Mouse (Mus musculus): ENCODE data around the gene Snrnp70. TPM values are rescaled to one million over a fixed set of nuclear protein-coding genes. Genes with fewer than 3 reads are reported as not detected.

The Snrnp70 gene
- total RNA-seq, 2 experiments from 2014 or later = 87.9 to 90.7 TPM

GRCm38 (mm10) chr7:45370475-45371311, 24.8 kb downstream of the Snrnp70 start, which contains the start of gene Lin7b:
Lin7b (minus strand) TSS chr7:45370583.
- TF ChIP-seq CTCF (IDR thresholded peaks at IDR 0.05) = peak; percentile 31
- intact Hi-C loops (cut with DNase I) = no loop called here
- H3K27ac ChIP-seq = no peak within 1 kb of the TSS
- H3K4me3 ChIP-seq = peak within 1 kb of the TSS; percentile 78
- peak; percentile 91 for DNase-seq

- intact Hi-C loops (cut with DNase I) = no loop called here
Measured at GRCm38 (mm10) chr7:45369836-45370474, 25.6 kb downstream of the Snrnp70 start.

GRCm38 (mm10) chr7:45369022-45369745, 26.4 kb downstream of the Snrnp70 start:
- intact Hi-C loops (cut with DNase I) = no loop called here
- Histone ChIP-seq H3K4me3 (no peak overlapping the region), H3K27ac (no peak overlapping the region)
- no peak for TF ChIP-seq CTCF (IDR thresholded peaks at IDR 0.05)
- no peak for DNase-seq

More at GRCm38 (mm10) chr7:45369836-45370474, 25.6 kb downstream of the Snrnp70 start:
- Histone ChIP-seq H3K4me3 (peak overlapping the region; percentile 78), H3K27ac (no peak overlapping the region)
- no peak for TF ChIP-seq CTCF (IDR thresholded peaks at IDR 0.05)
- DNase-seq = no peak

GRCm38 (mm10) chr7:45368178-45368577, 27.4 kb downstream of the Snrnp70 start:
- intact Hi-C loops (cut with DNase I) = no loop called here
- no peak for TF ChIP-seq CTCF (IDR thresholded peaks at IDR 0.05)
- H3K27ac ChIP-seq = no peak overlapping the region
- no peak for DNase-seq
- no peak overlapping the region for H3K4me3 ChIP-seq

GRCm38 (mm10) chr7:45367020-45367880, 28.3 kb downstream of the Snrnp70 start:
- peak; percentile 81 for TF ChIP-seq CTCF (IDR thresholded peaks at IDR 0.05)
- peak overlapping the region; percentile 76 for H3K27ac ChIP-seq
- DNase-seq = peak; percentile 98
- peak overlapping the region; percentile 81 for H3K4me3 ChIP-seq
- intact Hi-C loops (cut with DNase I) = no loop called here

- peak within 1 kb of the TSS; percentile 81 for H3K4me3 ChIP-seq
- DNase-seq = no peak
- intact Hi-C loops (cut with DNase I) = no loop called here
- H3K27ac ChIP-seq = peak within 1 kb of the TSS; percentile 76
- TF ChIP-seq CTCF (IDR thresholded peaks at IDR 0.05) = no peak
Measured at GRCm38 (mm10) chr7:45366652-45367019, 28.9 kb downstream of the Snrnp70 start, which contains the start of gene Ppfia3. Ppfia3 (minus strand) TSS chr7:45367019.

- H3K27ac ChIP-seq = 0 out of 2 replicates have a peak overlapping the region, but pooled peaks have one; percentile 20
- TF ChIP-seq CTCF (IDR thresholded peaks at IDR 0.05) = peak; percentile 20; the same call in 1 of the 2 replicates
- intact Hi-C loops (cut with DNase I) = no loop called here
- peak; percentile 73 for DNase-seq
- H3K4me3 ChIP-seq = peak overlapping the region; percentile 81
Measured at GRCm38 (mm10) chr7:45365742-45366651, 29.5 kb downstream of the Snrnp70 start.

- Histone ChIP-seq H3K27ac (no peak overlapping the region), H3K4me3 (no peak overlapping the region)
- intact Hi-C loops (cut with DNase I) = no loop called here
- no peak for TF ChIP-seq CTCF (IDR thresholded peaks at IDR 0.05)
- no peak for DNase-seq
Measured at GRCm38 (mm10) chr7:45363983-45364382, 31.6 kb downstream of the Snrnp70 start.

GRCm38 (mm10) chr7:45362801-45363200, 32.7 kb downstream of the Snrnp70 start:
- DNase-seq = no peak
- TF ChIP-seq CTCF (IDR thresholded peaks at IDR 0.05) = no peak
- Histone ChIP-seq H3K27ac (no peak overlapping the region), H3K4me3 (no peak overlapping the region)
- intact Hi-C loops (cut with DNase I) = no loop called here

- H3K4me3 ChIP-seq = peak overlapping the region; percentile 68
- peak; percentile 79 for DNase-seq
- TF ChIP-seq CTCF (IDR thresholded peaks at IDR 0.05) = no peak
- intact Hi-C loops (cut with DNase I) = no loop called here
- no peak overlapping the region for H3K27ac ChIP-seq
Measured at GRCm38 (mm10) chr7:45361243-45361804, 34.2 kb downstream of the Snrnp70 start.
